Mouse (Mus musculus): ENCODE data around the gene Chmp1a. TPM values are rescaled to one million over a fixed set of nuclear protein-coding genes. Genes with fewer than 3 reads are reported as not detected.

Chmp1a gene
- total RNA-seq, 2 experiments from 2014 or later = 89.9 to 92.8 TPM

DNA sequence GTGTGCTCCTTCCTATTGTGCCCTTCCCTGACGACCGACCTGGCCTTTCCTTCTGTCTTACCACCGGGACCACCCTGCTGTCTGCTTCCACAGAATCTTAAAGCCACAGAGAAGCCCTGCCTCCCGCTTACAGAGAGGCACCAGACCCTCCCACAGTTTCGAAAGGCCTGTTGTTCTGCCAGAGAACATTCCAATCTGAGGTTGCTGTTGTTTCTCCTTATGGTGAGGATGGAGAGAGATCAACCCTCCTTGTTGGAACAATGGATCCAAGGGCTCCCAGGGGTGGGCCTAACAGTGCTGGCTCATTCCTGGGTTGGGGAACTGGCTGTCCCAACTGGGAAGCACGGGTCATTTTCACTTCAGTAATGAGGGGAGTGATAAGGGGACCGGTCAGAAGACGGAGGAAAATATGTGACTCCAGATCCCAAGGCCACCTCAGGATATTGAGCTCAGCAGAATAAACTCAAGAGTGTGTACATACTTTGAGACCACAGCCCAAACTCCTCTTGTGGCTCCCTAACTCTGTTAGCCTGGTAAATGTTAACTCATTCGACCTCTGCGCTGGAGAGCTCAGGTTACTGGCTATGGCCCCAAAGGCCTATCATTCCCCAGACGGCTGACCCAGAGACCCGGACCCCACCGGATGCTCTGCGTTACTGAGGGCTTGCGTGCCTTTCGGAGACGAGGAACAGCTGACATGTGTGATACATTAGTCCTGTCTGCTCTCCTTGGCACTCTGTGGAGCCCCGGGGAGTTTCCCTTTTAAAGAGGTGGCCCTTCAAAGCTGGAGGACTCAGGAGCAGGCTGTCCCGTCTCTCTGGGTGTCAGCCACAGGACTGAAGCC lies 26.8 kb downstream of the Chmp1a start, which contains the start of gene Dpep1:
Gene Dpep1 (plus strand): TSS at position 677 of the 844 bp plus-strand sequence.
- no peak for DNase-seq (ENCODE audit: low spot score in 2 of 2)
- intact Hi-C loops (cut with DNase I) = no loop called here

DNA sequence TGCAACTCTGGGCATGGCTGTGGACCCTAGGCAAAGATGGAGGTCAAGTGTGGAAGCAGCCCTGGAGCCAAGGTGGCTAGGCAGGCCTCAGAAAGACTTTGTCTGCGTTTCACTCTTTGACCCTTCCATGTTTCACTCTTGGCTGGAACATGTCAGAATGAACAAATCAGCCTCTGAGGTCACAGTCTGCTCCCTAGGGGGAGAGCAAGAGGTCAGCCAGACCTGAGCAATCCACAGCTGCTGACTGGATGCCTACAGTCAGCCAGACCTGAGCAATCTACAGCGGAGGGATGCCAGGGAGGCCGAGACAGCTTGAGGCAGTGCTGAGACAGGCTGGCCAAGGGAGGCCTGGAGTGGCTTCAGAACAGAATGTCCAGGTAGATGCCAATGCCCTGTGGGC lies 31.2 kb downstream of the Chmp1a start:
- DNase-seq (ENCODE audit: low spot score in 2 of 2) = no peak
- intact Hi-C loops (cut with DNase I) = no loop called here

DNA sequence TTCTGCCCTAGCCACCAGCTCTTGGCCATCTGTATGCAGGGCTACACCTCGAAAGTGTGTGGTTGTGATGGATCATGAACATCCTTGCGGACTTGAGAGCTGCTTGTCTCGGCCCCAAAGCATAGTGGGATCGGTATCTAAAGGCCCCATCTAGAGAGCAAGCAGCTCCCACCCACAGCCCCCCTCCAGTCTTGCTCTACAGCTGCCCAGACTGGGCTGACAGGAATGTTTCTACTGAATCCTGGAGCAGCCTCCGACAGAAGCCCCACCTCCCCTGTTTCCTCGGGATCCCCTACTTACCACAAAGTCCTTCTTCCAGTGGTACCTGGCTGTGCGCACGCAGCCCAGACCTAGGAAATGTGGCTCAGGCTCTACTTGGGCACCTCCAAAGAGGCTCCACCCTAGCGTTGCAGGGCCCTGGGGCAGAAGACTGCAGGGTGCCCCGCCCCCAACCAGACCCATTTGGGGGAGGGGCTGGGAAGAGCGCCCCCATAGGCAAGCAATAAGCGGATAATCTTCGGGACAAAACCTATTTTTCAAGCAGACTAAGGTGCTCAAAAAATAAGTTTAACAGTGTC lies 54.6 kb downstream of the Chmp1a start, which contains the start of gene Sult5a1:
Gene Sult5a1 (minus strand): TSS at position 428 of the 578 bp plus-strand sequence.
- intact Hi-C loops (cut with DNase I) = no loop called here
- no peak for DNase-seq (ENCODE audit: low spot score in 2 of 2)

DNA sequence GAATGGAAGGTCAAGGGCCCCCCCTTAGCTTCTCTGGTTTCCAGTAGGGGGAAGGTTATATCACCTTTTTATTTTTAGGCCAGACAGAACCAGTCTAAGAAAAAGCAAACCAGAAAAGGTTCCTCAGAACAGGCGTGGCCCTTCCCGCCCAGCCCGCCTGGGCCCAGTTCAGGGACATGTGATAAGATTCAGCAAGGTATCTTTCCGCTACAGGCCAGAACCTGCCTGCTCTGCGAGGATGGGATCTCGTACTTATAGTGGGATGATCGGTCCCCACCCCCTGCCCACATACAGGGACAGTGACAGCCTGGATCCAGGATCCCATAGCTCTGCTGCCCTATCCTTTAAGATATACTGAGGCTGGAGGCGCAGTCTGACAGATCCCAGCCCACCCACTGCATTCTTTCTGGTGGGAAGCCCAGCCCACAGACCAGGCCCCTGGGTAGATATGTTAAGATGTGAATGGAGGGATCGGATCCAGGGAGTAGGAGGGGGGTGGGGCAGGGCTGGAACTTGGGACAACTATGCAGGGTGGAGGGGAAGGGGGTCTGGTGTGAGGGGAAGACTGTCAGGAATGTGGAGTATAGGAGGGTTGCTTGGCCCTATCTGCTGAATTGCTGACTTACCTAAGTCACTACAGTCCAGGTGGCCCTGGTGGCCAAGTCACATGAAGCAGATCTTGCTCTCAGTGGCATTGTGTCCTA lies 56.3 kb downstream of the Chmp1a start:
- no peak for DNase-seq (ENCODE audit: low spot score in 2 of 2)
- intact Hi-C loops (cut with DNase I) = no loop called here

DNA sequence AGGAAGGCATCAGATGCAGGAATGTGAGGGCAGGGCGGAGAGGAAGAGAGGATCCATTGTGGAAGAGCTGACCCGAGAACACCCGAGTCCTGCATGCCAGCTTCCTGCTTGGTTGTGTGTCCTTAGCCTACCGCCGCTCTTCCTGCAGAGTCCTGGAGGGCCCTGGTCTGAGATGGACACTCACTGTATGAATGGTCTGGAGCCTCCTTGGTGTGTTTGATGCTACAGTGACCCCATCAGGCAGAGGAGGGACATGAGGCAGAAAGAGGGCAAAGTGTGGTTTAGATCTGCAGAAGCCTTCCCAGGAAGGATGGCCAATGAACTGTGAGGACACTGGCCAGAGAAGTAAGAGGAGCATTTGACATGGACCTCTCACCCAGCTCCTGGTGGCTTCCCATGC lies 57.4 kb downstream of the Chmp1a start:
- no peak for DNase-seq (ENCODE audit: low spot score in 2 of 2)
- intact Hi-C loops (cut with DNase I) = no loop called here

Other genes with a start within 250 kb of the Chmp1a start
- 100 to 1,000 TPM; 147 to 152 TPM for gene Ankrd11, start 170.5 kb downstream of the Chmp1a start, total RNA-seq (2021)
- 10 to 100 TPM; 64.3 to 68.6 TPM for gene Spg7, start 149.8 kb downstream of the Chmp1a start, total RNA-seq (2021)
- gene Rpl13, start 110.4 kb downstream of the Chmp1a start, total RNA-seq (2021) = 100 to 1,000 TPM; 350 to 359 TPM
- 10 to 100 TPM; 47.5 to 62.6 TPM for gene Cpne7, start 95.4 kb downstream of the Chmp1a start, total RNA-seq (2021)
- gene Sult5a1, start 54.4 kb downstream of the Chmp1a start, total RNA-seq (2021) = not detected
- not detected for gene Dpep1, start 26.5 kb downstream of the Chmp1a start, total RNA-seq (2021)
- gene Spata33, start 69 bp upstream of the Chmp1a start, total RNA-seq (2021) = 1 to 10 TPM; 7.3 to 8.5 TPM
- 10 to 100 TPM; 83.4 to 88.0 TPM for gene Cdk10, start 12.1 kb upstream of the Chmp1a start, total RNA-seq (2021)
- gene Spata2l, start 23.5 kb upstream of the Chmp1a start, total RNA-seq (2021) = 100 to 1,000 TPM; 106 to 107 TPM
- gene Zfp276, start 41.4 kb upstream of the Chmp1a start, total RNA-seq (2021) = 10 to 100 TPM; 20.6 to 23.0 TPM
- 10 to 100 TPM; 55.2 to 61.5 TPM for gene Vps9d1, start 41.6 kb upstream of the Chmp1a start, total RNA-seq (2021)
- gene Fanca, start 105.8 kb upstream of the Chmp1a start, total RNA-seq (2021) = 1 to 10 TPM; 3.2 to 3.4 TPM
- 10 to 100 TPM; 16.0 to 16.5 TPM for gene Spire2, start 120.0 kb upstream of the Chmp1a start, total RNA-seq (2021)
- 100 to 1,000 TPM; 568 to 614 TPM for gene Tcf25, start 161.0 kb upstream of the Chmp1a start, total RNA-seq (2021)
- gene Mc1r, start 194.3 kb upstream of the Chmp1a start, total RNA-seq (2021) = under 1 TPM in 1 of 2 experiments, not detected in 1; 0.09 TPM
- gene Tubb3, start 198.7 kb upstream of the Chmp1a start, total RNA-seq (2021) = 100 to 1,000 TPM; 447 to 452 TPM
- 10 to 100 TPM; 67.6 to 68.8 TPM for gene Def8, start 210.8 kb upstream of the Chmp1a start, total RNA-seq (2021)